In the genomic region with DNA sequence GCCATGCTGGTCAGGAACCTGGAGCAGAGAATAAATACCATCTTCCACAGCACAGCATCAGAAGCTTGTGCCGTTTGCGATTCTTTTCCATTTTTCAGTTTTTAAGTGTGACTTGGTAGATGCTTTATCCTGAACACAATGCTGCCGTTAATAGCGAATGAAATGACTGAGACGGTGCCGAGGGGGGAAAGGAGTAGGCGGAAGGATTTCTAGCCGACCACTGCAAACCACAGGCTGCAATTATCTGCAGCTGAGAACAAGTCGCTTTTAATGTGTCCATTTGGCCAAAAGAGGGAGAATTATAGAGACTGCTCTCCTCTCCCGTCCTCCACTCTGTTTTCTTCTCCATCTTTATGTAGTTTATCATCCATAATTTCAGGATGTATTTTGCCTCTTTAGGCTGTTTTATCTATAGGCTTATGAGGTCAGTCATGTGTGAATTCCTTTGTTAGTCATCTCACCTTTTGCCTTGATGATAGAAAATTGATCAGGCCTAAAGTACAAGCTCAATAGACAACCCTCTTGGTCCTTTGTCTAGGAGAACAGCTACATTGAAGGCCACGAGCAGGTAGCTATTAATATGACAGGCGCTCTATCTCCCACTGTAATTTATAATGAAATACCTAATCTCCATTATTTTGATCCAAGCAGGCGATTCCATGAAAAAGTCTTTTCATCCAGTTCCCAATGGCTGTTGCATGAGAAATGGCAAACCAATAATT, we compare ENCODE assay signal across 16 mouse cellular contexts.
DNase-seq lines count a peak whose midpoint lies in the region; ATAC-seq lines count a peak whose summit lies in the region.
"Had no signal": no experiment of that assay in that cellular context is flagged by ENCODE, and none has a peak within 500 bp of the region (broad histone marks: within the 10 kb centered on the region; RNA-seq: fewer than 3 reads in every experiment).

No protein-coding gene starts in this region.

- H3K4me2 ChIP-seq in forebrain, embryonic 13.5 days: peak overlapping the region; percentile 57
- H3K4me2 ChIP-seq in hindbrain, embryonic 15.5 days: peak overlapping the region; percentile 32
- H3K4me2 ChIP-seq in neural tube, embryonic 12.5 days (replicated peaks): peak overlapping the region; percentile 55
- H3K4me2 ChIP-seq: liver, embryonic 11.5 days; lung, embryonic 15.5 days had no signal

- H3K4me1 ChIP-seq in forebrain, embryonic 13.5 days: peaks cover 37% of the 10 kb centered on the region
- peaks cover 11% of the 10 kb centered on the region for H3K4me1 ChIP-seq in hindbrain, embryonic 15.5 days (replicated peaks)
- H3K4me1 ChIP-seq in neural tube, embryonic 12.5 days: peaks cover 10% of the 10 kb centered on the region; the same call in 1 of the 2 replicates
- H3K4me1 ChIP-seq: heart, embryonic 12.5 days; lung, embryonic 15.5 days; megakaryocyte, embryonic 14.5 days had no signal

- H3K4me3 ChIP-seq in forebrain, embryonic 13.5 days: no peak overlapping the region
- peak overlapping the region; percentile 1; the same call in 1 of the 2 replicates for H3K4me3 ChIP-seq in hindbrain, embryonic 15.5 days
- no peak overlapping the region for H3K4me3 ChIP-seq in neural tube, embryonic 12.5 days
- H3K4me3 ChIP-seq: heart, embryonic 12.5 days; lung, embryonic 15.5 days; megakaryocyte, embryonic 14.5 days had no signal

- H3K36me3 ChIP-seq in forebrain, embryonic 13.5 days (ENCODE audit: poor library complexity, severe bottlenecking): no peaks in the 10 kb centered on the region
- H3K36me3 ChIP-seq in hindbrain, embryonic 15.5 days: no peaks in the 10 kb centered on the region
- no peaks in the 10 kb centered on the region for H3K36me3 ChIP-seq in neural tube, embryonic 12.5 days
- H3K36me3 ChIP-seq: heart, embryonic 12.5 days; lung, embryonic 15.5 days had no signal

- H3K27ac ChIP-seq in forebrain, embryonic 13.5 days: peak overlapping the region; percentile 69
- H3K27ac ChIP-seq in hindbrain, embryonic 15.5 days (replicated peaks): peak overlapping the region; percentile 45; the same call in 1 of the 2 replicates
- H3K27ac ChIP-seq in neural tube, embryonic 12.5 days: no peak overlapping the region
- H3K27ac ChIP-seq: lung, embryonic 15.5 days had no signal

- no peaks in the 10 kb centered on the region for H3K9me3 ChIP-seq in forebrain, embryonic 13.5 days (replicated peaks)
- no peaks in the 10 kb centered on the region for H3K9me3 ChIP-seq in hindbrain, embryonic 15.5 days
- H3K9me3 ChIP-seq in neural tube, embryonic 12.5 days: no peaks in the 10 kb centered on the region
- H3K9me3 ChIP-seq: heart, embryonic 12.5 days; lung, embryonic 15.5 days had no signal

- ATAC-seq in forebrain, embryonic 13.5 days: peak; percentile 70
- ATAC-seq in hindbrain, embryonic 15.5 days (ENCODE audit: low FRiP score, low read depth): 0 out of 2 replicates have a peak, but pooled peaks have one; percentile 38
- ATAC-seq in neural tube, embryonic 12.5 days (ENCODE audit: low FRiP score, low read depth): peak; percentile 52; the same call in 1 of the 2 replicates
- ATAC-seq: Patski had no signal

- no peaks in the 10 kb centered on the region for H3K27me3 ChIP-seq in forebrain, embryonic 13.5 days
- H3K27me3 ChIP-seq in hindbrain, embryonic 15.5 days: peaks cover 2% of the 10 kb centered on the region; the same call in 1 of the 2 replicates
- no peaks in the 10 kb centered on the region for H3K27me3 ChIP-seq in neural tube, embryonic 12.5 days (replicated peaks)
- H3K27me3 ChIP-seq: CH12.LX, Patski had no signal

- 14% methylated on average over 13 of the region's 13 CpGs for WGBS in forebrain, embryonic 13.5 days
- WGBS in hindbrain, embryonic 15.5 days: 39% methylated on average over 13 of the region's 13 CpGs
- 30% methylated on average over 13 of the region's 13 CpGs for WGBS in neural tube, embryonic 12.5 days

- H3K9ac ChIP-seq in forebrain, embryonic 13.5 days: peak overlapping the region; percentile 60; the same call in 1 of the 2 replicates
- H3K9ac ChIP-seq in hindbrain, embryonic 15.5 days: no peak overlapping the region
- H3K9ac ChIP-seq in neural tube, embryonic 12.5 days: no peak overlapping the region
- H3K9ac ChIP-seq: heart, embryonic 12.5 days; lung, embryonic 15.5 days had no signal

- peak; percentile 28 for DNase-seq in embryo, embryonic 11 days
- DNase-seq in MN1 (ENCODE audit: low spot score): no peak
- DNase-seq in spleen, postnatal 4 days (ENCODE audit: low spot score in 2 of 2): no peak
- DNase-seq in right cerebral cortex, postnatal 4 days: no peak
- DNase-seq: cerebellum, adult 8-10 months; gastrocnemius, postnatal 14 days; kidney, adult 8-10 months had no signal
